Mouse (Mus musculus): Measurements from ENCODE around the gene Gm28891.
"Not testable (repeated sequence)": the region's sequence is repeated elsewhere in the genome, so short reads cannot be mapped to it uniquely, and the experiment has no call there.

Gm28891 gene

GRCm38 (mm10) chrY:60240902-60241301, at the start of gene Gm28891:
Gene Gm28891 (plus strand): TSS chrY:60241202.
- DNase-seq (ENCODE audit: low spot score), result not testable (repeated sequence)
